Mouse (Mus musculus): ENCODE measurements at regions not wholly inside any gene's neighbourhood (a gene's known extent, or its start where the extent isn't known, plus 50 kb on each side); places are given as distances from the start of the nearest gene placed in this dataset.
A peak's percentile ranks its signal among the peaks of the same experiment; 100 is the strongest.

- Histone ChIP-seq H3K4me2 (no peak overlapping the region), H3K4me3 (ENCODE audit: low read depth, low read length) (no peak overlapping the region), H3K27ac (ENCODE audit: low read depth, low read length) (no peak overlapping the region), H3K9ac (ENCODE audit: low read length) (no peak overlapping the region), H3K9me3 (ENCODE audit: control insufficient read depth, low read length) (no peaks in the 10 kb centered on the region), H3K4me1 (ENCODE audit: control insufficient read depth, insufficient read depth, low read length) (no peaks in the 10 kb centered on the region), H3K36me3 (ENCODE audit: control insufficient read depth, insufficient read depth, low read length) (no peaks in the 10 kb centered on the region), H3K27me3 (ENCODE audit: control insufficient read depth, insufficient read depth, low read length) (no peaks in the 10 kb centered on the region)
- 38% methylated on average over 3 of the region's 3 CpGs for WGBS
- DNase-seq (ENCODE audit: low spot score, missing footprints) (no peak), ATAC-seq (ENCODE audit: low FRiP score) (no peak)
Observed at GRCm38 (mm10) chr1:90524641-90525220, 78.0 kb upstream of the Cops8 start.

GRCm38 (mm10) chr1:90526311-90526710 lies 76.5 kb upstream of the Cops8 start:
- Histone ChIP-seq H3K4me3 (ENCODE audit: low read depth, low read length) (no peak overlapping the region), H3K4me2 (no peak overlapping the region), H3K9me3 (ENCODE audit: control insufficient read depth, low read length) (no peaks in the 10 kb centered on the region), H3K36me3 (ENCODE audit: control insufficient read depth, insufficient read depth, low read length) (no peaks in the 10 kb centered on the region), H3K27me3 (ENCODE audit: control insufficient read depth, insufficient read depth, low read length) (no peaks in the 10 kb centered on the region), H3K27ac (ENCODE audit: low read depth, low read length) (no peak overlapping the region), H3K9ac (ENCODE audit: low read length) (no peak overlapping the region), H3K4me1 (ENCODE audit: control insufficient read depth, insufficient read depth, low read length) (no peaks in the 10 kb centered on the region)
- WGBS: 87% methylated on average over 7 of the region's 7 CpGs
- DNase-seq (ENCODE audit: low spot score, missing footprints) (no peak), ATAC-seq (ENCODE audit: low FRiP score) (no peak)

GRCm38 (mm10) chr1:90527947-90528717 lies 74.6 kb upstream of the Cops8 start:
- DNase-seq (ENCODE audit: low spot score, missing footprints) (no peak), ATAC-seq (ENCODE audit: low FRiP score) (no peak)
- no peak overlapping the region for H3K4me3 ChIP-seq (ENCODE audit: low read depth, low read length)
- H3K9me3 ChIP-seq (ENCODE audit: control insufficient read depth, low read length): no peaks in the 10 kb centered on the region
- no peak overlapping the region for H3K4me2 ChIP-seq
- no peak overlapping the region for H3K27ac ChIP-seq (ENCODE audit: low read depth, low read length)
- H3K36me3 ChIP-seq (ENCODE audit: control insufficient read depth, insufficient read depth, low read length): no peaks in the 10 kb centered on the region
- WGBS: 77% methylated on average over 11 of the region's 11 CpGs
- no peak overlapping the region for H3K9ac ChIP-seq (ENCODE audit: low read length)
- peaks cover 2% of the 10 kb centered on the region; the same call in 1 of the 2 replicates for H3K4me1 ChIP-seq (ENCODE audit: control insufficient read depth, insufficient read depth, low read length)
- no peaks in the 10 kb centered on the region for H3K27me3 ChIP-seq (ENCODE audit: control insufficient read depth, insufficient read depth, low read length)

GRCm38 (mm10) chr1:90533481-90533880 lies 69.3 kb upstream of the Cops8 start:
- H3K9me3 ChIP-seq (ENCODE audit: control insufficient read depth, low read length): no peaks in the 10 kb centered on the region
- ATAC-seq (ENCODE audit: low FRiP score) (no peak), DNase-seq (ENCODE audit: low spot score, missing footprints) (no peak)
- no peak overlapping the region for H3K4me3 ChIP-seq (ENCODE audit: low read depth, low read length)
- H3K9ac ChIP-seq (ENCODE audit: low read length): no peak overlapping the region
- WGBS: 93% methylated on average over 6 of the region's 6 CpGs
- peaks cover 2% of the 10 kb centered on the region; the same call in 1 of the 2 replicates for H3K4me1 ChIP-seq (ENCODE audit: control insufficient read depth, insufficient read depth, low read length)
- no peaks in the 10 kb centered on the region for H3K27me3 ChIP-seq (ENCODE audit: control insufficient read depth, insufficient read depth, low read length)
- no peaks in the 10 kb centered on the region for H3K36me3 ChIP-seq (ENCODE audit: control insufficient read depth, insufficient read depth, low read length)
- no peak overlapping the region for H3K27ac ChIP-seq (ENCODE audit: low read depth, low read length)
- H3K4me2 ChIP-seq: no peak overlapping the region

- H3K9ac ChIP-seq (ENCODE audit: low read length): no peak overlapping the region
- no peaks in the 10 kb centered on the region for H3K36me3 ChIP-seq (ENCODE audit: control insufficient read depth, insufficient read depth, low read length)
- DNase-seq (ENCODE audit: low spot score, missing footprints) (no peak), ATAC-seq (ENCODE audit: low FRiP score) (no peak)
- H3K4me3 ChIP-seq (ENCODE audit: low read depth, low read length): no peak overlapping the region
- no peaks in the 10 kb centered on the region for H3K9me3 ChIP-seq (ENCODE audit: control insufficient read depth, low read length)
- H3K4me2 ChIP-seq: no peak overlapping the region
- no peaks in the 10 kb centered on the region for H3K27me3 ChIP-seq (ENCODE audit: control insufficient read depth, insufficient read depth, low read length)
- H3K4me1 ChIP-seq (ENCODE audit: control insufficient read depth, insufficient read depth, low read length): peaks cover 2% of the 10 kb centered on the region; the same call in 1 of the 2 replicates
- H3K27ac ChIP-seq (ENCODE audit: low read depth, low read length): no peak overlapping the region
Observed at GRCm38 (mm10) chr1:90536105-90536504, 66.7 kb upstream of the Cops8 start.

- DNase-seq (ENCODE audit: low spot score, missing footprints): peak; percentile 88
- ATAC-seq (ENCODE audit: low FRiP score): peak; percentile 50; the same call in 1 of the 2 replicates
- Histone ChIP-seq H3K9me3 (ENCODE audit: control insufficient read depth, low read length) (peaks cover 7% of the 10 kb centered on the region), H3K4me3 (ENCODE audit: low read depth, low read length) (no peak overlapping the region), H3K27me3 (ENCODE audit: control insufficient read depth, insufficient read depth, low read length) (no peaks in the 10 kb centered on the region), H3K9ac (ENCODE audit: low read length) (no peak overlapping the region), H3K4me1 (ENCODE audit: control insufficient read depth, insufficient read depth, low read length) (peaks cover 13% of the 10 kb centered on the region; the same call in 1 of the 2 replicates), H3K27ac (ENCODE audit: low read depth, low read length) (peak overlapping the region; percentile 21; the same call in 1 of the 2 replicates), H3K4me2 (no peak overlapping the region), H3K36me3 (ENCODE audit: control insufficient read depth, insufficient read depth, low read length) (no peaks in the 10 kb centered on the region)
- 32% methylated on average over 19 of the region's 19 CpGs for WGBS
Observed at GRCm38 (mm10) chr1:90543801-90544795, 58.7 kb upstream of the Cops8 start.

- H3K9me3 ChIP-seq (ENCODE audit: control insufficient read depth, low read length): peaks cover 7% of the 10 kb centered on the region
- no peak overlapping the region for H3K4me3 ChIP-seq (ENCODE audit: low read depth, low read length)
- H3K27ac ChIP-seq (ENCODE audit: low read depth, low read length): 0 out of 2 replicates have a peak overlapping the region, but pooled peaks have one; percentile 41
- H3K4me1 ChIP-seq (ENCODE audit: control insufficient read depth, insufficient read depth, low read length): peaks cover 13% of the 10 kb centered on the region; the same call in 1 of the 2 replicates
- H3K27me3 ChIP-seq (ENCODE audit: control insufficient read depth, insufficient read depth, low read length): no peaks in the 10 kb centered on the region
- DNase-seq (ENCODE audit: low spot score, missing footprints) (peak; percentile 91), ATAC-seq (ENCODE audit: low FRiP score) (peak; percentile 62; the same call in 1 of the 2 replicates)
- no peaks in the 10 kb centered on the region for H3K36me3 ChIP-seq (ENCODE audit: control insufficient read depth, insufficient read depth, low read length)
- no peak overlapping the region for H3K9ac ChIP-seq (ENCODE audit: low read length)
- H3K4me2 ChIP-seq: no peak overlapping the region
- 31% methylated on average over 9 of the region's 9 CpGs for WGBS
Observed at GRCm38 (mm10) chr1:90544821-90545536, 57.8 kb upstream of the Cops8 start.

- DNase-seq (ENCODE audit: low spot score, missing footprints): no peak
- H3K9ac ChIP-seq (ENCODE audit: low read length): no peak overlapping the region
- 76% methylated on average over 6 of the region's 6 CpGs for WGBS
Observed at GRCm38 (mm10) chr1:90552644-90553043, 50.1 kb upstream of the Cops8 start.

More at GRCm38 (mm10) chr1:90552644-90553043, 50.1 kb upstream of the Cops8 start:
- Histone ChIP-seq H3K4me2 (no peak overlapping the region), H3K4me1 (ENCODE audit: control insufficient read depth, insufficient read depth, low read length) (no peaks in the 10 kb centered on the region), H3K4me3 (ENCODE audit: low read depth, low read length) (no peak overlapping the region), H3K27me3 (ENCODE audit: control insufficient read depth, insufficient read depth, low read length) (no peaks in the 10 kb centered on the region; the same call in 1 of the 2 replicates), H3K27ac (ENCODE audit: low read depth, low read length) (no peak overlapping the region), H3K36me3 (ENCODE audit: control insufficient read depth, insufficient read depth, low read length) (no peaks in the 10 kb centered on the region), H3K9me3 (ENCODE audit: control insufficient read depth, low read length) (no peaks in the 10 kb centered on the region)
- no peak for ATAC-seq (ENCODE audit: low FRiP score)

All from midbrain, embryonic 11.5 days (tissue).